Mouse (Mus musculus) CH12.LX (cell line): ENCODE results near the gene Slc35d3. TPM values are rescaled to one million over a fixed set of nuclear protein-coding genes. Genes with fewer than 3 reads are reported as not detected.
A peak's percentile ranks its signal among the peaks of the same experiment; 100 is the strongest.

Experiments used
- DNase-seq: peaks from one replicate; pipeline ENCODE4 v3.0.0-alpha.2; 2013; ENCODE audit errors: extremely low read depth
- H3K27ac ChIP-seq: 2 replicates; pipeline ENCODE4 v1.5.1; 2012; ENCODE audit warnings: low read depth, mild to moderate bottlenecking, control low read depth, moderate library complexity; ENCODE audit not compliant: insufficient read depth
- H3K27me3 ChIP-seq: replicated peaks from 2 replicates; pipeline ENCODE3; 2012; ENCODE audit warnings: inconsistent platforms
- H3K36me3 ChIP-seq, 2 experiments: replicated peaks in 1 of 2; 2 replicates each; pipeline versions ENCODE3 to v1.6.1; 2012; ENCODE audit warnings: inconsistent platforms in 1 of 2, low read length in 1 of 2, mild to moderate bottlenecking in 1 of 2, mixed read lengths in 1 of 2, moderate library complexity in 1 of 2; ENCODE audit not compliant: control insufficient read depth in 1 of 2, insufficient read depth in 1 of 2
- H3K4me1 ChIP-seq, 2 experiments: 2 replicates each; pipeline ENCODE4 v1.6.1; 2012; ENCODE audit warnings: inconsistent platforms in 1 of 2, moderate library complexity in 1 of 2; ENCODE audit not compliant: insufficient read depth in 2 of 2, control insufficient read depth in 1 of 2
- H3K4me2 ChIP-seq: 2 replicates; pipeline ENCODE4 v1.6.1; 2012; ENCODE audit warnings: low read depth, mild to moderate bottlenecking, control low read depth; ENCODE audit not compliant: poor library complexity, insufficient read depth, severe bottlenecking
- H3K4me3 ChIP-seq, 3 experiments: fragments of 150-350 bp in 1 of 3; sonication (generic) in 1 of 3; replicated peaks in 1 of 3; 2 replicates each; pipeline versions ENCODE3 to v1.5.1; 2011 to 2012; ENCODE audit warnings: low read depth in 2 of 3, low read length in 2 of 3, mild to moderate bottlenecking in 2 of 3, moderate library complexity in 2 of 3, control low read depth in 1 of 3, improper control_type of control experiment in 1 of 3, inconsistent platforms in 1 of 3, mixed read lengths in 1 of 3; ENCODE audit not compliant: poor library complexity in 1 of 3
- H3K79me2 ChIP-seq: replicated peaks from 2 replicates; pipeline ENCODE4 v1.6.1; 2012; ENCODE audit warnings: mild to moderate bottlenecking, moderate library complexity; ENCODE audit not compliant: control insufficient read depth, poor library complexity, insufficient read depth, severe bottlenecking; ENCODE audit errors: extremely low read depth
- H3K9ac ChIP-seq: 2 replicates; pipeline ENCODE4 v1.6.1; 2012; ENCODE audit warnings: low read depth, mild to moderate bottlenecking, control low read depth, moderate library complexity; ENCODE audit not compliant: insufficient read depth
- H3K9me3 ChIP-seq: replicated peaks from 2 replicates; pipeline ENCODE3; 2012; ENCODE audit warnings: low read length, inconsistent platforms, mixed read lengths
- BHLHE40 ChIP-seq: IDR thresholded peaks from 2 replicates; pipeline ENCODE4 v1.6.1; 2011; ENCODE audit warnings: mild to moderate bottlenecking, low read depth, low read length, improper control_type of control experiment
- CTCF ChIP-seq, 2 experiments: IDR thresholded peaks in 1 of 2; conservative IDR thresholded peaks in 1 of 2; 2 replicates each; pipeline ENCODE4 v1.5.1; 2011 to 2012; ENCODE audit warnings: low read depth in 2 of 2, low read length in 2 of 2, improper control_type of control experiment in 1 of 2, inconsistent platforms in 1 of 2, mild to moderate bottlenecking in 1 of 2, moderate library complexity in 1 of 2
- E2F4 ChIP-seq: IDR thresholded peaks from 2 replicates; pipeline ENCODE4 v1.6.1; 2011; ENCODE audit warnings: low read depth, low read length, improper control_type of control experiment; ENCODE audit not compliant: insufficient replicate concordance
- EP300 ChIP-seq: IDR thresholded peaks from 2 replicates; pipeline ENCODE4 v1.6.1; 2011; ENCODE audit warnings: low read length, improper control_type of control experiment
- ETS1 ChIP-seq: conservative IDR thresholded peaks from 2 replicates; pipeline ENCODE4 v1.6.1; 2012; ENCODE audit warnings: low read depth, mild to moderate bottlenecking, inconsistent platforms, low read length, improper control_type of control experiment, moderate library complexity
- IRF4 ChIP-seq: IDR thresholded peaks from 2 replicates; pipeline ENCODE4 v1.6.1; 2014; ENCODE audit warnings: low read depth, mild to moderate bottlenecking, inconsistent platforms, low read length, improper control_type of control experiment
- JUND ChIP-seq: conservative IDR thresholded peaks from 2 replicates; pipeline ENCODE4 v1.6.1; 2011; ENCODE audit warnings: low read depth, low read length, improper control_type of control experiment
- MAFK ChIP-seq: IDR thresholded peaks from 2 replicates; pipeline ENCODE4 v1.6.1; 2011; ENCODE audit warnings: low read length, improper control_type of control experiment; ENCODE audit not compliant: insufficient replicate concordance
- MAZ ChIP-seq: IDR thresholded peaks from 2 replicates; pipeline ENCODE4 v1.6.1; 2012; ENCODE audit warnings: low read depth, mild to moderate bottlenecking, inconsistent platforms, low read length, improper control_type of control experiment, moderate library complexity
- MEF2A ChIP-seq: IDR thresholded peaks from 2 replicates; pipeline ENCODE4 v1.6.1; 2014; ENCODE audit warnings: low read depth, mild to moderate bottlenecking, inconsistent platforms, low read length, improper control_type of control experiment, borderline replicate concordance
- MYC ChIP-seq: IDR thresholded peaks from 2 replicates; pipeline ENCODE4 v1.6.1; 2011; ENCODE audit warnings: low read depth, mild to moderate bottlenecking, improper control_type of control experiment, low read length
- NRF1 ChIP-seq: IDR thresholded peaks from 2 replicates; pipeline ENCODE4 v1.6.1; 2014; ENCODE audit warnings: low read depth, mild to moderate bottlenecking, inconsistent platforms, low read length, improper control_type of control experiment, moderate library complexity
- PAX5 ChIP-seq: IDR thresholded peaks from 2 replicates; pipeline ENCODE4 v1.6.1; 2012; ENCODE audit warnings: low read length, inconsistent platforms, mixed read lengths
- POLR2A ChIP-seq: IDR thresholded peaks from 2 replicates; pipeline ENCODE4 v1.6.1; 2011; ENCODE audit warnings: low read depth, mild to moderate bottlenecking, improper control_type of control experiment, low read length
- RAD21 ChIP-seq: IDR thresholded peaks from 2 replicates; pipeline ENCODE4 v1.6.1; 2011; ENCODE audit warnings: low read depth, mild to moderate bottlenecking, low read length, improper control_type of control experiment, moderate library complexity
- RCOR1 ChIP-seq: conservative IDR thresholded peaks from 2 replicates; pipeline ENCODE4 v1.6.1; 2012; ENCODE audit warnings: low read depth, mild to moderate bottlenecking, inconsistent platforms, low read length, improper control_type of control experiment
- SMC3 ChIP-seq: IDR thresholded peaks from 2 replicates; pipeline ENCODE4 v1.6.1; 2011; ENCODE audit warnings: low read depth, low read length, improper control_type of control experiment
- UBTF ChIP-seq: IDR thresholded peaks from 2 replicates; pipeline ENCODE4 v1.6.1; 2012; ENCODE audit warnings: low read depth, mild to moderate bottlenecking, inconsistent platforms, low read length, improper control_type of control experiment, moderate library complexity
- USF1 ChIP-seq: IDR thresholded peaks from 2 replicates; pipeline ENCODE4 v1.6.1; 2014; ENCODE audit warnings: low read depth, mild to moderate bottlenecking, inconsistent platforms, low read length, improper control_type of control experiment
- USF2 ChIP-seq: conservative IDR thresholded peaks from 2 replicates; pipeline ENCODE4 v1.6.1; 2011; ENCODE audit warnings: low read depth, low read length, improper control_type of control experiment
- dilution Hi-C: fragments of 300-500 bp; cut with MboI; formaldehyde crosslinking; loops from 2 replicates; pipeline ENCODE4 v1.14.3; 2020; ENCODE audit warnings: low sequenced_read_pairs; ENCODE audit not compliant: extremely low pct_unique_long_range_greater_than_20kb, extremely low pct_ligation_motif_present
- in situ Hi-C: fragments of 300-500 bp; cut with MboI; formaldehyde crosslinking; loops from 3 replicates; pipeline ENCODE4 v1.14.3; 2019; ENCODE audit warnings: low sequenced_read_pairs, low pct_ligation_motif_present, low pct_unique_long_range_greater_than_20kb, mixed read lengths
- polyA plus RNA-seq: library from polyadenylated mRNA; unstranded; fragments of >175 nt; gene quantifications from 2 replicates; pipeline ENCODE4 v1.2.1, GENCODE M21; 2012; ENCODE audit warnings: low read depth; ENCODE audit not compliant: insufficient read length
- total RNA-seq, 2 experiments: library from RNA; depleted of rRNA; stranded (reverse); fragments of 300-350 nt in 1 of 2; fragments of >200 nt in 1 of 2; gene quantifications; 2 replicates each; pipeline ENCODE4 v1.2.3; 2012 to 2014

Gene Slc35d3
- total and polyA plus RNA-seq, 3 experiments = 0.40 to 0.93 (median 0.52) TPM

DNA sequence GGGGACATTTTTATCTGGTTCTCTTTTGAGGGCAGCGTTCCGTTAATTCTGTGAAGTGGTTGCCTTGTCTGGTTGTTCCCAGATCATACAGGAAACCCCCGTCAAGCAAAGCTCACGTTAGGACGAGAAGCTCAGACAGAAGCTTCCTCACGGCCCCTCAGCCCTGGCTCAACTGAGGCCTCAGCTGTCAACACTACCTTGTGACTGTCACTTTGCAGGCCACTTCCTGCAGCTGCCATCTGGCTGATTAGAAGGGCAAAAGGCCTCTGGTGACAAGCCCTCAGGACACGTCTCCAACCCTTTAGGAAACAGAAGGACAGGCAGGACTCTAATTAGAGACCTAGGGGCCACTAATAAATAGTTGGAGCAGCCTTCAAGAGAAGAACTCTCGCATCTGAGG lies 35.9 kb downstream of the Slc35d3 start:
- DNase-seq = peak; percentile 26

DNA sequence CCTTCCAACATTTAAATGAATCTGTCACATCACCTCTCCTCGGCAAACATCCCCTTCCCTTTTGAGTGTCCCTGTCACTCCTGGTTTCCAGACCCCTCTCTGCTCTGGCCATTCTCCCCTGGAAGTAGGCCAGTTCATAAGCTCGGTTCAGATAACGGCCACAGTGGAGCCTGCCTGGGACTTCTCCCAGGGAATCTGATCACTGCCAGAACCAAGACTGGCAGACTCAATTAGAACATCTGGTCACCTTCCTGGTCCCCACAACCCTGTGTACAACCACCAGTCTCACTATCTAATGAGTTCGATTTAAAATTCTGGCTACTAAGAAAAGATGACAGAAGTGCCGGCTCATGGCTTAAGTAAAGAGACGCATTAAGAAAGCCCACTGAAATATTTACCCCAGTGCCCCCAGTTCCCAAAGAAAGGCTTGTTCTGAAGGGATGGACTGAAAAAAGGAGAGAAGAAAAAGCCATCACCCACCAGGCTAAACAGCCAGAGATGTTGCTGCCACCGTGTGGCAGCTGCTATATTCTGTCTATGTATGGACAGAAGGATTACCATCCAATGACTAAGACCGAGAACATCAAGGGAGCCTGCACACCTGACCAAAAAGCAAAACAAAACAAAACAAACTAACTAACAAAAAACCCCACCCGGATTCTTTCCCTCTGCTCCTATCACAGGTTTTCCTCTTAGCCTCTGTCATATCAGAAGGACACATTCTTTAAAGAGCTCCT lies 39.7 kb downstream of the Slc35d3 start:
- peak; percentile 60 for DNase-seq
- Histone ChIP-seq H3K9ac (no peak overlapping the region), H3K4me1 (peaks cover 0 to 32% of the 10 kb centered on the region in 2 experiments; a peak in 2 of 4 replicates), H3K79me2 (no peaks in the 10 kb centered on the region), H3K36me3 (no peaks in the 10 kb centered on the region), H3K27me3 (no peaks in the 10 kb centered on the region), H3K4me3 (no peak overlapping the region), H3K27ac (no peak overlapping the region), H3K4me2 (peak overlapping the region; percentile 11), H3K9me3 (no peaks in the 10 kb centered on the region)
- in situ Hi-C loops = no loop called here
- TF ChIP-seq MAFK (no peak), EP300 (peak; percentile 38; the same call in 1 of the 2 replicates), JUND (peak; percentile 71), UBTF (no peak), USF2 (no peak), BHLHE40 (peak; percentile 79), E2F4 (no peak), RCOR1 (no peak), NRF1 (no peak), PAX5 (no peak), CTCF (conservative IDR thresholded peaks at IDR 0.05 in 1 of 2, IDR thresholded peaks at IDR 0.05 in 1 of 2; ENCODE audit: low read depth in 2 of 2, low read length in 2 of 2) (peak; percentile 41 to 77; a peak in 3 of 4 replicates), POLR2A (no peak), MEF2A (no peak), MAZ (no peak), MYC (peak; percentile 54; the same call in 1 of the 2 replicates), RAD21 (peak; percentile 64), SMC3 (peak; percentile 77), USF1 (no peak), IRF4 (peak; percentile 87)
- dilution Hi-C loops = no loop called here

More for the DNA sequence above, 35.9 kb downstream of the Slc35d3 start:
- Histone ChIP-seq H3K36me3 (no peaks in the 10 kb centered on the region), H3K4me3 (no peak overlapping the region), H3K4me1 (peaks cover 0 to 32% of the 10 kb centered on the region in 2 experiments; a peak in 2 of 4 replicates), H3K9me3 (no peaks in the 10 kb centered on the region), H3K27me3 (no peaks in the 10 kb centered on the region), H3K4me2 (no peak overlapping the region), H3K79me2 (no peaks in the 10 kb centered on the region), H3K9ac (no peak overlapping the region), H3K27ac (no peak overlapping the region)
- dilution Hi-C loops = no loop called here
- in situ Hi-C loops = no loop called here
- TF ChIP-seq ETS1 (0 out of 2 replicates have a peak, but pooled peaks have one; percentile 6), SMC3 (no peak)
